Mouse (Mus musculus) left cerebral cortex, postnatal 10 days (tissue): Measurements from ENCODE around the gene Zfhx3. TPM values are rescaled to one million over a fixed set of nuclear protein-coding genes. Genes with fewer than 3 reads are reported as not detected.

Source experiments
- DNase-seq, 2 experiments: peaks; one replicate each; pipeline ENCODE4 v3.0.0; 2021 to 2022; ENCODE audit warnings: low spot score in 2 of 2, mixed read lengths in 1 of 2; ENCODE audit errors: extremely low spot score in 1 of 2
- intact Hi-C: fragments of 180-260 bp; cut with DNase I; formaldehyde crosslinking; loops from one replicate; pipeline ENCODE4 v1.15.1; 2025
- total RNA-seq, 2 experiments: library from RNA; stranded (reverse); gene quantifications; 2 replicates each; pipeline ENCODE4 v1.2.3; 2021

Gene Zfhx3
- total RNA-seq, 2 experiments from 2014 or later, result 3.9 to 4.4 TPM

- intact Hi-C loops, result loop anchor here (5.0 kb wide), 2 partner anchors 450 to 745 kb away; no protein-coding TSS in a partner anchor
- DNase-seq, result no peak
Measured at GRCm38 (mm10) chr8:108696631-108697410, 754.4 kb downstream of the Zfhx3 start.

DNA sequence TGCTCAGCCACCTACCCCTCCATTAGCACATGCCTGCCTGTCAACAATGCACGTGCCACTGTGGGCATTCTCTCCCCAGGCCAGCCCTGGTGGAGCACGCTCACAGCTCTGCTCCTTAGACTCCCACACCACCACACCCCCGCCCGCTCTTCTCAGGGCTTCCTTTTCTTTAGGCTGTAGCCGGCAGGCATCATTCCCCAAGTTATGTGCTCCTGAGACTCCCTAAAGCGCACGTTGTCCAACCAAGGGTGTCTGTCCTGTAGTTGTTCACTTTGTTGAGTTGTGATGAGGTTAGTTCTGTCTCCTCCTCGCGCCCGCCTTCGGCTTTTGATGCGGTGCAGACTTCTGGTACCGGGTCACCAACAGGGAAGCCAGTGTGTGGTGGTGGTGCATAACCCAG, 755.1 kb downstream of the Zfhx3 start:
- no peak for DNase-seq
- intact Hi-C loops, result loop anchor here (5.0 kb wide), 2 partner anchors 450 to 745 kb away; no protein-coding TSS in a partner anchor

- no peak for DNase-seq
- intact Hi-C loops, result loop anchor here (5.0 kb wide), 2 partner anchors 451 to 746 kb away; no protein-coding TSS in a partner anchor
Measured at GRCm38 (mm10) chr8:108698101-108698660, 755.7 kb downstream of the Zfhx3 start.

DNA sequence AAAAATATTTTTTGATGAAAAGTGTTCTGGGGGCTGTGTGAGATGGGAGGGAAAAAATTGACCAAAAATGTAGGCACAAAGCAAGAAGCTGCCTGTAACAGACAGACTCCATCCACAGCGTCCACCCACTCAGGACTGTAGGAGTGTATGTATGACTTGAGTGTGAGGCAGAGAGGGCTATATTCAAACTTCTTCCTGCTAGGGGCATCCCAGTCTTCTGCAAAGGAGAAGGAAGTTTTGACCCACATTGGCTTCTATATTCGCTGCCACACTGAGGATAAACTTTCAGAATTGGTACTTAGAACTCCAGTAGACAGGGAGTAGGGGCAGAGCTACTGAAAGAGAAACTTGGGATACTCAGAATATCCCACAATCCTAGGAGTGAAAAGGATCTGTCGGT, 756.6 kb downstream of the Zfhx3 start:
- intact Hi-C loops, result loop anchor here (5.0 kb wide), 2 partner anchors 452 to 747 kb away; no protein-coding TSS in a partner anchor
- no peak for DNase-seq

DNA sequence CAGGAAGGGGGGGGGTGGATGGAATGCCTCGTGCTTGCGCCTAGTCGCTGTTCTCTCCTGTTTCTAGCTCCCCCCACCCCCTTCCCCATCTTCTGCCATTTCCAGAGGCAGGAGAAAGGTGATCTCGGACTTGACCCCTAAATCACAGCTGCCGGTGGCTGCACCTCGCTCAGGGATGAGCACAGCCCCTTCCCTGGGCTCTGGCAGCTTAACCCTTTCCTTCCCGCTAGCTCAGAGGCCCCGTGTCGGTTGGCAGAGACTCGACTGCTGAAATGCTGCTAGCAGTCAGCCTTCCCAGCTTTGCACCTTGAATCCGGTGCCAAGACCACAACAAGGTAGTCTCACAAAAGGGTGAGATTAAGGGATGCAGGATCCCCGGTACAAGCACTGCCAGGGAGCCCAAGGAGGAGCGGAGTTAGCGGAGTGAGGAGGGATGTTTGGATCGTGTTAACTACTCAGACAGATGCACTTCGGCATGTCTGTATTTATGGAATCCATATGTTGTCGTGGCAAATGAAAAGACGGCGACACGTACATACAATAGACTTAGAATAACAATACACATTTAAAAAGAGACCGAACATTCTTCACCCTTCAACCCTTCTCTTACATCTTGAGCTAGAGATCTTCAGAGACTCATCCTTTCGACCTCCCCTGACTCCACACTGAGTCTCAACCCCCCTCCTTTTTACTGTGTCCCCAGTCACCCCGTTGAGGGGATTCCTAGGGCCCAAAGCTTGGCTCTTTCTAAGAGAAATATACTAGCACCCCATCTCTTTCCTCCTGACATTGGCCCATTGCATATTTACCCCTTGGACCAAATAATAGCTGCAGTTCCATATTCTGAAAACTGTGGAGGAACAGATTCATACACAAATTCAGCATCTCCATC, 757.3 kb downstream of the Zfhx3 start:
- intact Hi-C loops, result loop anchor here (5.0 kb wide), 2 partner anchors 452 to 747 kb away; no protein-coding TSS in a partner anchor
- no peak for DNase-seq

- intact Hi-C loops, result no loop called here
Measured at GRCm38 (mm10) chr8:108701381-108702175, 759.1 kb downstream of the Zfhx3 start.

DNA sequence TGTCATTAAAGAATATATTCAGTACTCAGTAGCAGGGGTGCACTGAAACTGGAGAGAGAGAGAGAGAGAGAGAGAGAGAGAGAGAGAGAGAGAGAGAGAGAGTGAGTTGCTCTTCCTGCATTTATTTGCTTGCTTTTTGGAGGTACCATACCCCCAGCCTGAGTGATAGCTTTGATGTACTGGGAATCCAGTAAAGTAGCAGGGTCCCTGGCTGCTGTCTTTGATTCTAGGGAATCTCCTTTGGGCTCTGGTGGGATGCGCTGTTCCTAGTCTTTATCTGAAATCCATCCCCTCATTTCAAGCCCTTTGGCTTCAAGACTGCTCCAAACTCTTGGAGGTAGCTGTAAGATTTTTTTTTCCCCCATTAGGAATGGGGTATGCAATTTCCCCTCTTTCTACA, 759.8 kb downstream of the Zfhx3 start:
- DNase-seq, result no peak
- intact Hi-C loops, result no loop called here

More at GRCm38 (mm10) chr8:108701381-108702175, 759.1 kb downstream of the Zfhx3 start:
- no peak for DNase-seq

DNA sequence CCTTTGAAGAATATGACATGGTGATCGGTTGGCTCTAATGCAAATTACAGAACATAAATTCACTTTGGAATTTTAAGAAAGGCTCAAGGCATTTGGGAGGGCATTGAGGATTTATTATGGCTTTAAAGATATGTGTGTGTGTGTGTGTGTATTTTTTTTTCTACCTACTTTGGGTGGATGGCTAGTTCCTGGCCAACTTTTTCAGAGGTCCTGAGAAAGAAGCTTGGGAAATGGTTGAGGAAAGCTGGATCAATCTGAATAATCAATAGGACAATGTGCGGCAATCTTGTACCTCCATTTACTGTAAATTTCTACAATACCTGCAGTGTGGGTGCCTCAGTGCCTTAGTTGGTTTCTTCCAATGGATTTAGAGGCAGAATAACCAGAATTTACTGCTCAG, 763.3 kb downstream of the Zfhx3 start:
- intact Hi-C loops, result no loop called here

DNA sequence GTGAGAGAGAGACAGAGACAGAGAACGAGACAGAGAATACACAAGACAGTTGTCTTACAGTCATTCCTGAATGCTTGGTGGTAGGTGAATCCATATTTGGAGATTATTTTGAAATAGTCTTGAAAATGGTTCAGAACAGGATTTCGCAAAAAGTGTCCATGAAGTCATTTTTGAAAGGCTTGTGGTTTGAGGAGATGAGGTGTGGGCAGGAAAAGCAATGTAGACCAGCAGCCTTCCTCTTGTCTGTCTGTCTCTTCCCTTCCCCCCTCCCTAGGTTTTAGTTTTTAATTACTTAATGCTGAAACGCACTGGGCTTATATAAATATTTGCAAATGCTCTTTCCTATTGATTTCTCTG, 764.0 kb downstream of the Zfhx3 start:
- intact Hi-C loops, result no loop called here
- no peak for DNase-seq

More for the DNA sequence above, 763.3 kb downstream of the Zfhx3 start:
- no peak for DNase-seq

GRCm38 (mm10) chr8:108706848-108707541, 764.6 kb downstream of the Zfhx3 start:
- intact Hi-C loops, result no loop called here
- no peak for DNase-seq

DNA sequence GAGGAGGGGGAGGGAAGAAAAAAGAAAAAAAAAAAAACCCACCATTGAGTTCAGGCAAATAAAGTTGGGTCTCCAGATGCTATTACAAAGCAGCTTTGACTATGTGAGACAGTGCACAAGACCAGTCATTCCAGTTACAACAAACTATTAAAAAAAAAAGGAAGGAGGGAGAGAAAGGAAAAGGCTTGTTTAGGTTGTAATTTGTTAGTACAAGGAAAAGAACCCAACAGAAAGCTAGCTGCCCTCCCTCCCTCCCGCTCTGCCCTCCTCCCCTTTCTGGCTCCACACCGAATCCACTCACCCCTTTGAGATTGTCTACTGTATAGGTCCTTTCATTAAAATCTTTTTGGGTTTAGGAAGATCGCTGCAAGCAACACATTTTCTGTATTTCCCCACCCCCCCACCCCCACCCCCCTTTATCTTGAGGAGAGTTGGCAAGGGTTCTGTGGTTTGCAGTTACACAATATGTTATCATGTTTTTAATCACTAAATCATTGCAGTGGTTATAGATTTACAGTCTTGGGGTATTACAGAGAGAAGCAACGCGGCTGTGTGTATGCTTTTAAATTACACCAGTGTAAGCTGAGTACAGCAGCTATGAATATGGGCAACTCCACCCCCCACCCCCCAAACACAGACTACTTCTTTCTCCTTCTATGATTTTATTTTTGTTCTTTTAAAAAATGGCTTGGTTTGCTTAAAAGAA, 765.3 kb downstream of the Zfhx3 start:
- DNase-seq, result no peak
- intact Hi-C loops, result no loop called here

- intact Hi-C loops, result no loop called here
Measured at GRCm38 (mm10) chr8:108708833-108709387, 766.5 kb downstream of the Zfhx3 start.

GRCm38 (mm10) chr8:108709441-108709840, 767.0 kb downstream of the Zfhx3 start:
- intact Hi-C loops, result no loop called here
- no peak for DNase-seq

More at GRCm38 (mm10) chr8:108708833-108709387, 766.5 kb downstream of the Zfhx3 start:
- DNase-seq, result no peak

GRCm38 (mm10) chr8:108709928-108710606, 767.6 kb downstream of the Zfhx3 start:
- intact Hi-C loops, result loop anchor here (5.0 to 10.0 kb wide), 3 partner anchors 477 to 705 kb away; no protein-coding TSS in a partner anchor

GRCm38 (mm10) chr8:108710607-108711489, 768.4 kb downstream of the Zfhx3 start:
- no peak for DNase-seq
- intact Hi-C loops, result loop anchor here (5.0 to 10.0 kb wide), 3 partner anchors 476 to 704 kb away; no protein-coding TSS in a partner anchor

More at GRCm38 (mm10) chr8:108709928-108710606, 767.6 kb downstream of the Zfhx3 start:
- DNase-seq, result no peak
